Mouse (Mus musculus): ENCODE data around the gene Ube2cbp. TPM values are rescaled to one million over a fixed set of nuclear protein-coding genes. Genes with fewer than 3 reads are reported as not detected.

Gene Ube2cbp
- polyA plus RNA-seq, 1 experiment from 2014 or later, result 7.4 TPM

DNA sequence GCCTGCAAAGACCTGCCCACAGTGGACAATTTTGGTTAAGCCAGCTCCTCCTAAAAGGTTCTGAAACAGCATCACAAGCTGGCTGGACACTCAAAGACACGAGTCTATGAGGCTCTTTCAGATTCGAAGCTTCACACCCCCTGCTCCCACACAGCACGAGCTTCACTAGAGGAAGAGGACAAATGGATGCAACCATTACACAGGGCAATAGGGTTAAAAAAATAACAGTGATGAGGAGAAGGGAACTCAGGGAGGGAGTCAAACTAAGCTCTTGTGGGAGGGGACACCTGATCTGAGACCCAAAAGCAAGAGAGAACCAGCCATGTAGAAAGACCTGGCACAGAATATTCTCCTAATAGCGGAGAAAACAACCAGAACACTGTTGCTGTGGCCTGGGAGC is 95.5 kb downstream of the Ube2cbp start:
- H3K27ac ChIP-seq, result no peak overlapping the region
- H3K4me1 ChIP-seq (replicated peaks), result no peaks in the 10 kb centered on the region
- H3K27me3 ChIP-seq, result no peaks in the 10 kb centered on the region
- no peak overlapping the region for H3K4me3 ChIP-seq (replicated peaks)
- 90% methylated on average over 4 of the region's 4 CpGs for WGBS
- H3K9ac ChIP-seq (replicated peaks), result no peak overlapping the region
- ATAC-seq (ENCODE audit: insufficient number of reproducible peaks, insufficient read depth, low FRiP score, low TSS enrichment, low read depth), result no peak
- H3K9me3 ChIP-seq, result no peaks in the 10 kb centered on the region
- no peaks in the 10 kb centered on the region for H3K36me3 ChIP-seq
- H3K4me2 ChIP-seq, result no peak overlapping the region

GRCm38 (mm10) chr9:86360536-86360935 is 104.2 kb downstream of the Ube2cbp start:
- 75% methylated on average over 9 of the region's 9 CpGs for WGBS
- ATAC-seq (ENCODE audit: insufficient number of reproducible peaks, insufficient read depth, low FRiP score, low TSS enrichment, low read depth), result no peak

GRCm38 (mm10) chr9:86355851-86356250 is 108.9 kb downstream of the Ube2cbp start:
- no peak overlapping the region for H3K9ac ChIP-seq (replicated peaks)
- no peak for ATAC-seq (ENCODE audit: insufficient number of reproducible peaks, insufficient read depth, low FRiP score, low TSS enrichment, low read depth)
- no peak overlapping the region for H3K4me2 ChIP-seq
- H3K36me3 ChIP-seq, result no peaks in the 10 kb centered on the region
- no peaks in the 10 kb centered on the region for H3K9me3 ChIP-seq
- 84% methylated on average over 3 of the region's 3 CpGs for WGBS
- no peak overlapping the region for H3K4me3 ChIP-seq (replicated peaks)
- H3K27ac ChIP-seq, result no peak overlapping the region
- no peaks in the 10 kb centered on the region for H3K4me1 ChIP-seq (replicated peaks)
- H3K27me3 ChIP-seq, result no peaks in the 10 kb centered on the region

More at GRCm38 (mm10) chr9:86360536-86360935, 104.2 kb downstream of the Ube2cbp start:
- no peak overlapping the region for H3K4me2 ChIP-seq
- no peaks in the 10 kb centered on the region for H3K36me3 ChIP-seq
- H3K27ac ChIP-seq, result no peak overlapping the region
- no peaks in the 10 kb centered on the region for H3K4me1 ChIP-seq (replicated peaks)
- no peaks in the 10 kb centered on the region for H3K27me3 ChIP-seq
- H3K9ac ChIP-seq (replicated peaks), result no peak overlapping the region
- H3K9me3 ChIP-seq, result no peaks in the 10 kb centered on the region
- H3K4me3 ChIP-seq (replicated peaks), result no peak overlapping the region

DNA sequence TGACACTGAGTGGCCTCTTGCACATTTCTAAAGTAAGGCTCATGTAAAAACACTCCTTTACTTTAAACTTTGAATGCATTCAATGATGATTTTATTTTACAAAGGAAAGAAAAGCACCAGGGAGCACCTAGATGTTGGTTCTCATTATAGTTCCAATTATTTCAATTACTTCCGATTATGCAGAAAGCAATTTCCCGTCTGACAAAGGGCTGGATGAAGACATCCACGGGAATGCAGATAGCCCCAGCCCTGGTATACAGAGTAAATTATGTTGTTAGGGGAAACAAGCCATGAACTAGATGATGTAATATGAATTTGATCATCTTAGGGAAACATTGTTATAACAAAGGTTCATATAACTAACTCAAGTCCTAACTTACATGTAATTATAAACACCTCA is 113.3 kb downstream of the Ube2cbp start:
- no peaks in the 10 kb centered on the region for H3K36me3 ChIP-seq
- WGBS, result 79% methylated on average over 3 of the region's 3 CpGs

GRCm38 (mm10) chr9:86336792-86337191 is 128.0 kb downstream of the Ube2cbp start:
- no peak overlapping the region for H3K4me3 ChIP-seq (replicated peaks)
- H3K36me3 ChIP-seq, result no peaks in the 10 kb centered on the region
- no peak overlapping the region for H3K27ac ChIP-seq
- no peak for ATAC-seq (ENCODE audit: insufficient number of reproducible peaks, insufficient read depth, low FRiP score, low TSS enrichment, low read depth)
- peaks cover 19% of the 10 kb centered on the region for H3K4me1 ChIP-seq (replicated peaks)
- H3K27me3 ChIP-seq, result no peaks in the 10 kb centered on the region
- H3K9me3 ChIP-seq, result no peaks in the 10 kb centered on the region
- no peak overlapping the region for H3K4me2 ChIP-seq
- no peak overlapping the region for H3K9ac ChIP-seq (replicated peaks)
- 81% methylated on average over 2 of the region's 2 CpGs for WGBS

More for the DNA sequence above, 113.3 kb downstream of the Ube2cbp start:
- no peak for ATAC-seq (ENCODE audit: insufficient number of reproducible peaks, insufficient read depth, low FRiP score, low TSS enrichment, low read depth)
- Histone ChIP-seq H3K4me1 (replicated peaks) (no peaks in the 10 kb centered on the region), H3K9me3 (no peaks in the 10 kb centered on the region), H3K27me3 (no peaks in the 10 kb centered on the region), H3K4me3 (replicated peaks) (no peak overlapping the region), H3K9ac (replicated peaks) (no peak overlapping the region), H3K4me2 (no peak overlapping the region), H3K27ac (no peak overlapping the region)

- H3K27ac ChIP-seq, result no peak overlapping the region
- no peak overlapping the region for H3K9ac ChIP-seq (replicated peaks)
- no peak overlapping the region for H3K4me3 ChIP-seq (replicated peaks)
- H3K36me3 ChIP-seq, result no peaks in the 10 kb centered on the region
- no peaks in the 10 kb centered on the region for H3K27me3 ChIP-seq
- no peaks in the 10 kb centered on the region for H3K9me3 ChIP-seq
- no peak overlapping the region for H3K4me2 ChIP-seq
- ATAC-seq (ENCODE audit: insufficient number of reproducible peaks, insufficient read depth, low FRiP score, low TSS enrichment, low read depth), result no peak
- WGBS, result 65% methylated on average over 3 of the region's 3 CpGs
- H3K4me1 ChIP-seq (replicated peaks), result peaks cover 19% of the 10 kb centered on the region
Observed at GRCm38 (mm10) chr9:86336361-86336760, 128.4 kb downstream of the Ube2cbp start.

GRCm38 (mm10) chr9:86335588-86335987 is 129.2 kb downstream of the Ube2cbp start:
- no peak overlapping the region for H3K27ac ChIP-seq

GRCm38 (mm10) chr9:86334357-86334756 is 130.4 kb downstream of the Ube2cbp start:
- Histone ChIP-seq H3K27ac (no peak overlapping the region), H3K4me1 (replicated peaks) (peaks cover 19% of the 10 kb centered on the region), H3K27me3 (no peaks in the 10 kb centered on the region), H3K36me3 (no peaks in the 10 kb centered on the region), H3K9me3 (no peaks in the 10 kb centered on the region), H3K9ac (replicated peaks) (no peak overlapping the region), H3K4me2 (no peak overlapping the region), H3K4me3 (replicated peaks) (no peak overlapping the region)
- 67% methylated on average over 5 of the region's 5 CpGs for WGBS
- no peak for ATAC-seq (ENCODE audit: insufficient number of reproducible peaks, insufficient read depth, low FRiP score, low TSS enrichment, low read depth)

More at GRCm38 (mm10) chr9:86335588-86335987, 129.2 kb downstream of the Ube2cbp start:
- no peak for ATAC-seq (ENCODE audit: insufficient number of reproducible peaks, insufficient read depth, low FRiP score, low TSS enrichment, low read depth)
- Histone ChIP-seq H3K4me2 (no peak overlapping the region), H3K4me1 (replicated peaks) (peaks cover 19% of the 10 kb centered on the region), H3K36me3 (no peaks in the 10 kb centered on the region), H3K4me3 (replicated peaks) (no peak overlapping the region), H3K27me3 (no peaks in the 10 kb centered on the region), H3K9ac (replicated peaks) (no peak overlapping the region), H3K9me3 (no peaks in the 10 kb centered on the region)
- WGBS, result 32% methylated on average over 4 of the region's 4 CpGs

GRCm38 (mm10) chr9:86330591-86330990 is 134.2 kb downstream of the Ube2cbp start:
- ATAC-seq (ENCODE audit: insufficient number of reproducible peaks, insufficient read depth, low FRiP score, low TSS enrichment, low read depth), result no peak
- WGBS, result 82% methylated on average over 3 of the region's 3 CpGs
- Histone ChIP-seq H3K36me3 (no peaks in the 10 kb centered on the region), H3K4me1 (replicated peaks) (peaks cover 23% of the 10 kb centered on the region), H3K27ac (no peak overlapping the region), H3K9me3 (no peaks in the 10 kb centered on the region), H3K27me3 (no peaks in the 10 kb centered on the region), H3K9ac (replicated peaks) (no peak overlapping the region), H3K4me2 (no peak overlapping the region), H3K4me3 (replicated peaks) (no peak overlapping the region)

DNA sequence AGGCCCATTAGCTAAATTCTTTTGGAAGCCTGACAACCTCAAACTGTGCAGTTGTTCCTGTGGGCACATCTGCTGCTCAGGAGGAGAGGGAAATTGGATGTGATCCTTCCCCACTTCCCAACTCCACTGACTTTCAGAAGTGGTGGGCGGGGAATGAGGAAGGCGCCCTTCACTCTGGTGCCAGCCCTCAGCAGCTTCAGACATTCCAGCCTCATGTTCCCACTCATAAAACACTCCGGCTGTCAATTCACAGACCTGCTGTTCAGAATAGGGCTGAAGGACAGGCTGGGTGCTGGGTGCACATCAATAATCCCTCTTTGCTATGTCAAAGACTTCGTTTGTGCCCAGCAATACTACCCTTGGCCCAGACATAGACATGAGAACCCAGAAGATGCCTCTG is 136.5 kb downstream of the Ube2cbp start:
- WGBS, result 46% methylated on average over 4 of the region's 4 CpGs
- no peak overlapping the region for H3K27ac ChIP-seq

DNA sequence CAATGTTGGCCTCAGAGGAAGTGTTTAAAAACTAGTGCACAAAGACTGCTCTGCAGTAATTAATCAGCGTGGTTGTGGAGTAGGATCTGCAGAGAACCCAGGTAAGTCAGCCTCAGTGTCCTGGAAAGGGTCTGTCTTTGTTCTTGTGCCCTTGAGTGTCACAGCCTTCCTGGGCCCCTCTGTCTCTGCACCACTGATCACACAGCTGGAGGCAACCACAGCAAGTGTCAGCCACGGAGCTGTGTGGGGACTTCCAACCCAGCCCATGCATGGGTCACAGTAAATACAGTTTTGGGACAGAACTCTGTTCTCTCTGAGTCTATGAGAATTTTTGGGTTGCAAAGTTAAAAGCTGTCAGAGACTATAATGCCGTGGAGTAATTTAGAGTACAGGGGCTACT is 137.4 kb downstream of the Ube2cbp start:
- 75% methylated on average over 3 of the region's 3 CpGs for WGBS
- Histone ChIP-seq H3K4me3 (replicated peaks) (no peak overlapping the region), H3K9ac (replicated peaks) (no peak overlapping the region), H3K9me3 (no peaks in the 10 kb centered on the region), H3K4me2 (no peak overlapping the region), H3K27me3 (no peaks in the 10 kb centered on the region), H3K4me1 (replicated peaks) (peaks cover 17% of the 10 kb centered on the region), H3K36me3 (no peaks in the 10 kb centered on the region), H3K27ac (no peak overlapping the region)
- no peak for ATAC-seq (ENCODE audit: insufficient number of reproducible peaks, insufficient read depth, low FRiP score, low TSS enrichment, low read depth)

More for the DNA sequence above, 136.5 kb downstream of the Ube2cbp start:
- Histone ChIP-seq H3K27me3 (no peaks in the 10 kb centered on the region), H3K9me3 (no peaks in the 10 kb centered on the region), H3K4me3 (replicated peaks) (no peak overlapping the region), H3K9ac (replicated peaks) (no peak overlapping the region), H3K36me3 (no peaks in the 10 kb centered on the region), H3K4me2 (no peak overlapping the region), H3K4me1 (replicated peaks) (peaks cover 17% of the 10 kb centered on the region)
- no peak for ATAC-seq (ENCODE audit: insufficient number of reproducible peaks, insufficient read depth, low FRiP score, low TSS enrichment, low read depth)

DNA sequence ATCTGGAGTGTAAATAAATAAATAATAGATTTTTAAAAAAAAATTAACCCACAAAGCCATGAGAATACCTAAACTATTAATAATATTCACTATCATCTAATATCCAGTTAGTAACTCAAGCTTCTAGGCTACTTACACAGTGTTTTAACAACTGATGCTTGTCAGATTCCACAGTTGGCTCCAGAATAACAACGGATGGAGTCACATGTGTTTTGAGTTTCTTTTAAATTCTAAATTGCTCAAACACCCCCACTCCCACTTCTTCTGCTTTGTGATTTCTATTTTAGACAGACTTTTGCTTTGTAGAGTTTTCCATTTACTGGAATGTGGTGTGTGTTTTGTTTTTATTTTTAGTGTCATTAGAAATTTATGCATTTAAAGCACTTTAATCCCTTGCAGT is 140.0 kb downstream of the Ube2cbp start:
- peaks cover 17% of the 10 kb centered on the region for H3K4me1 ChIP-seq (replicated peaks)
- WGBS, result 24% methylated on average over 1 of the region's 1 CpGs
- no peaks in the 10 kb centered on the region for H3K27me3 ChIP-seq
- no peak overlapping the region for H3K9ac ChIP-seq (replicated peaks)
- no peak for ATAC-seq (ENCODE audit: insufficient number of reproducible peaks, insufficient read depth, low FRiP score, low TSS enrichment, low read depth)
- H3K4me2 ChIP-seq, result no peak overlapping the region
- no peaks in the 10 kb centered on the region for H3K9me3 ChIP-seq
- H3K27ac ChIP-seq, result 0 out of 2 replicates have a peak overlapping the region, but pooled peaks have one; percentile 66
- H3K4me3 ChIP-seq (replicated peaks), result no peak overlapping the region
- H3K36me3 ChIP-seq, result no peaks in the 10 kb centered on the region

Measured in limb, embryonic 12.5 days (tissue).